Mouse (Mus musculus) bone marrow macrophage, adult 2 months (primary cell): ENCODE measurements around the gene Hspb2. TPM values are rescaled to one million over a fixed set of nuclear protein-coding genes. Genes with fewer than 3 reads are reported as not detected.

Experiments
- H3K27ac ChIP-seq: 2 replicates; pipeline ENCODE4 v1.5.1; 2012; ENCODE audit warnings: low read depth, low read length; ENCODE audit not compliant: insufficient read depth
- H3K4me1 ChIP-seq: 2 replicates; pipeline ENCODE4 v1.6.1; 2012; ENCODE audit warnings: low read length; ENCODE audit not compliant: control insufficient read depth, insufficient read depth
- H3K4me3 ChIP-seq: 2 replicates; pipeline ENCODE4 v1.5.1; 2012; ENCODE audit warnings: mild to moderate bottlenecking, low read length, moderate library complexity; ENCODE audit not compliant: insufficient read depth
- CTCF ChIP-seq: IDR thresholded peaks from 2 replicates; pipeline ENCODE4 v1.5.1; 2012; ENCODE audit warnings: low read depth, mild to moderate bottlenecking, low read length, moderate library complexity
- POLR2A ChIP-seq: IDR thresholded peaks from 2 replicates; pipeline ENCODE4 v1.6.1; 2012; ENCODE audit warnings: mild to moderate bottlenecking, low read depth, low read length, borderline replicate concordance
- polyA plus RNA-seq: library from polyadenylated mRNA; stranded (reverse); fragments of >200 nt; gene quantifications from 2 replicates; pipeline ENCODE4 v1.2.4, GENCODE M21; 2012; ENCODE audit not compliant: missing spikeins, insufficient read depth, insufficient read length

Gene Hspb2
- polyA plus RNA-seq, 1 experiment, result not detected

- H3K27ac ChIP-seq, result no peak within 1 kb of the TSS
- H3K4me1 ChIP-seq, result no peaks in the 10 kb centered on the region
- no peak within 1 kb of the TSS for H3K4me3 ChIP-seq
- TF ChIP-seq CTCF, result no peak
- TF ChIP-seq POLR2A, result no peak
These were observed 831 bp downstream of the Hspb2 start, which contains the start of gene Cryab for GRCm38 (mm10) chr9:50751323-50751722. Gene Cryab, plus strand, starts transcription at chr9:50751325.

- Histone ChIP-seq H3K27ac (no peak overlapping the region), H3K4me1 (no peaks in the 10 kb centered on the region), H3K4me3 (no peak overlapping the region)
- no peak for TF ChIP-seq CTCF
- no peak for TF ChIP-seq POLR2A
These were observed 1.4 kb downstream of the Hspb2 start for GRCm38 (mm10) chr9:50750706-50751105.

DNA sequence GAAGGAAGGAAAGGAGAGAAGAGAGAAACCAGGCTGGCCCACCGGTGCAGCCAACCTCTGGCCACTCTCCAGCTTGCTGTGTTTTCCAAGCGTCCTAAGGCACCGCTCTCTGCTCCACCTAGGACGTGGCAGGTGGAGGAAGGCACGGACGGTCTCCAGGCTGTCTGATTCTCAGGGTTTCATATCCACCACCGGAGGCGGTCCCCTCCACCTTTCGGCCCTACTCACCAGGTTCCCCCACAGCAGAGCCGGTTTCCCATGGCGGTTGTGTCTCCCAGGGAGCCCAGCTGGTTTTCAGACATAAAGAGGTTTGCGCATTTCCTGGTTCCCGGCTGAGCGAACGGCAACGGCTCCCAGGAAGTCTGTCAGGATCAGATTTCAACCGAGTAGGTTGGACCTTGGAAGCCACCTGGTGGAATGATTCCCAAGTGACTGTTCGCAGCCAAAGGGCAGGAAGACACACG is 5.9 kb downstream of the Hspb2 start, which contains the start of gene 2310030G06Rik:
Gene 2310030G06Rik, minus strand, starts transcription at position 323 of the 464 bp plus-strand sequence.
- Histone ChIP-seq H3K4me3 (no peak within 1 kb of the TSS), H3K4me1 (no peaks in the 10 kb centered on the region), H3K27ac (no peak within 1 kb of the TSS)
- TF ChIP-seq POLR2A, result no peak

DNA sequence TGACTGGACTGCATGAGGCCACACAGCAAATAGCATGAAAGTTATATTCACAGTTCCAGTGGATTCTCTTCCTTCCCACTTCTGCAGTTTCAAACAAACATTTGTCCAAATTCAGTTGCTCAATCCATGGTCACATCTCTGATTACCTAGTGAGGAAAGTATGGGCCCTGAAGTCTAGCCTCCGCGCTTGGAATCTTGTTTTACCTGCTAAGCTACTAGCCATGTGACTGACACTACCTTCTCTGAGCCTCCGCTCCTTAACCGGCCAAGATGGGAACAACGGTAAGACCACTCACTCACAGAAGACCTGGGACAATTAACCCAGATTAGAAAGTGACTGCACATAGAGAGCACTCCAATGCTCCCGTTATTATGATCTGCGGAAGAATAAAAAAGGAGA is 6.3 kb downstream of the Hspb2 start:
- TF ChIP-seq CTCF (no peak), POLR2A (no peak)
- Histone ChIP-seq H3K27ac (no peak overlapping the region), H3K4me3 (no peak overlapping the region), H3K4me1 (no peaks in the 10 kb centered on the region)

- Histone ChIP-seq H3K4me3 (no peak overlapping the region), H3K27ac (no peak overlapping the region), H3K4me1 (0 out of 2 replicates have a peak, but pooled peaks cover 5% of the 10 kb centered on the region)
- TF ChIP-seq POLR2A, result no peak
- TF ChIP-seq CTCF, result no peak
These were observed 9.4 kb downstream of the Hspb2 start for GRCm38 (mm10) chr9:50742744-50743143.

DNA sequence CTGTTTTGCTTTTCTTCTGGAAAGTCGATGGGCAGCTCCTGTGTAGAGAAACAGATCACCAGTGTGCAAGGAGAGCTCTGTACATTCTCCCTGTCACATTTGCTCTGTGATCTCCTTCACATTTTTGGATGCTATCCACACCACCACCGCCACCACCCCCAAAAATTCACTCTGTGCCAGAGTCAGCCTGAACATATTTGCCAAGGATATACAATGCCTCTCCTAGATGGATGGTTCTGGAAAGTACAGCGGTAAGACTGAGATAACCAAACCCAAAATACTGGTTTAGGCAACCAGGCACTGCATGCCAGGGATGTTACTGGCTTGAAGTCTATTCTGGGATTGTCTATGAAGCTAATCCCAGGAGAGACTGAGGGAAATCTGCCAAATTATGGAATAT is 9.9 kb downstream of the Hspb2 start:
- Histone ChIP-seq H3K27ac (no peak overlapping the region), H3K4me1 (0 out of 2 replicates have a peak, but pooled peaks cover 5% of the 10 kb centered on the region), H3K4me3 (no peak overlapping the region)
- TF ChIP-seq CTCF (no peak), POLR2A (no peak)

DNA sequence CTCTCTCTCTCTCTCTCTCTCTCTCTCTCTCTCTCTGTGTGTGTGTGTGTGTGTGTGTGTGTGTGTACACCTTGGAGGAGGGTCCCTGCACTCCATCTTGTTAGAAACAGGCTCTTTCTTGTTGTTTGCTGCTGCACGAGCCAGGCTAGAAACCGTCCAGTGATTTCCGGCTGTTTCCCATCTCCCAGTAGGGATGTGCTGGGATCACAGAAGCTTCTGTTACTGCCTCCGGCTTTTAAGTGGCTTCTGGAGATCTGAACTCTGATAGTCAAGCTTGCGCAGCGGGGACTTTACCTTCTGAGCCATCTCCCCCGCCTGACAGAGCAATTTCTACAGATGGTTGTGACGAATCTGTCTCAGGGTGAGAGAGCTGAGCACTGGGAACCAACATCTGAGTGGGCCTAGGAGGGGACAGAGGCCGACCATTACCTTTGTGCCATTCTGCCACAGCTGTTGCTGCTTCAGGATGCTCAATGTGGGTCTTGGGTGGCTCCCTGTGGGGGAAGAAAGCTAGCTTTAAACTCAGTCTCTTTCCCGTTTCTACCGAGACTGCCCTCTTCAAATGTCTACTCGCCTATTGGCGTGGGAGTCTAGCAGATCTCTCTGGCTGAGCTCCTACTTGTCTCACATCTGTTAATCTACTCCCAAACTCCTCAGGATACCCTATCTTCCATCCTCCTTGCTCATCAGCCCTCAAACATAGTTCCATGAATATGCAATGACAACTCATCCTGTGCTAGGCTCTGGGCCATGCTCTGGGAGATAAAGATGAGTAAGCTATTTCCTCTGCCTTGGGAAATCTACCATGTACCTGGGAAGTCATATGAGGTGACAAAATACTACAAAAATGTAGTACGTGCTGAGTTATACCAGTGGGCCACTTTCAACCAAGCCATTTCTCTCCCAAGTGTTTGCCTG is 11.0 kb downstream of the Hspb2 start:
- H3K27ac ChIP-seq, result no peak overlapping the region
- no peak overlapping the region for H3K4me3 ChIP-seq
- H3K4me1 ChIP-seq, result 0 out of 2 replicates have a peak, but pooled peaks cover 5% of the 10 kb centered on the region
- no peak for TF ChIP-seq POLR2A
- TF ChIP-seq CTCF, result no peak

DNA sequence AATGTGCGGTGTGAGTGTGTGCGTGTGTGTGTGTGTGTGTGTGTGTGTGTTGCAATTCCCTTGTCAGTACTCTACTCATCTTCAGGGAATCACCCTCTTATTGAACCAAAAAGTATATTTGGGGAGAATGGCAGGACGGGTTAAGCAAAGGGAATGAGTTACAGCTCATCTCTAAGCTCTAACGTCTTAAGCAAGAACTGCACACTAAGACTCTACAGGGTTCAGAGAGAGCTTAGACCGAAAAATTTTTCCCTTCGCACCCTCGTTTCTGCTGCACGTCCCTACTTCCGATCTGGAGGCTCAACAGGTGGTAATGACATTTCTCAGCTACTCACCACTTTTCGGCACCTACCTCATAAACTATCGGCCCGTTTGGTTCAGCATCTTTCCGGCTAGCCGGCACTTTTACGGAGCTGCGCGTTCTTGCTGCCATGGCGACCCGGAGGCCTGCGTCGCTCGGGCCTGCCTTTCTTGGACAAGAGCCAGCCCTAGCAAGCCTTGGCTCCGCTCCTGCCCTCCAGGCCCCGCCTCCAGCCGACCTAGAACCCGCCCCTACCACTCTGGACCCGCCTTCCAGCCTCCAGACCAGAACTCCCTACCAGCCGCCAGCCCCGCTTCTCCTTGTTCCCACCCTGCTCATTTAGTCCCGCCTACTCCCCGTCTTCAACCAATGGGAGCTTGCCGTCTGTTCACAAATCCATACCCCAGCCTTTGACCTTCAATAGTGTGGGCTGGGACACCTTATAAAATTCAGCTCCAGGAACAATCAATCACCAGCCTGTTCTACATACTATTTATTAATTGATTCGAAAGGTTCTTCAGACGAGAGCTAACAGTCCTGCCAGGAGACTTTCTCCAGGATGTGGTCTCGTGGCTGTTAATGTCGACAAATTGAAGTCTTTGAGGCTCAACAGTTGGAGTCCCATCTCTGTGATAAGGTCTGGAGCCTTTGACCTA is 13.0 kb downstream of the Hspb2 start, which contains the start of gene Dixdc1:
Gene Dixdc1, minus strand, starts transcription at position 604 of the 957 bp plus-strand sequence.
- H3K4me3 ChIP-seq, result peak within 1 kb of the TSS; percentile 23
- H3K4me1 ChIP-seq, result 0 out of 2 replicates have a peak, but pooled peaks cover 5% of the 10 kb centered on the region
- TF ChIP-seq POLR2A (no peak), CTCF (no peak)
- H3K27ac ChIP-seq, result no peak within 1 kb of the TSS

- Histone ChIP-seq H3K4me3 (no peak overlapping the region), H3K27ac (no peak overlapping the region), H3K4me1 (0 out of 2 replicates have a peak, but pooled peaks cover 5% of the 10 kb centered on the region)
- no peak for TF ChIP-seq POLR2A
- no peak for TF ChIP-seq CTCF
These were observed 17.2 kb downstream of the Hspb2 start for GRCm38 (mm10) chr9:50734989-50735388.
